Mouse (Mus musculus): ENCODE results near the gene Rsf1. TPM values are rescaled to one million over a fixed set of nuclear protein-coding genes. Genes with fewer than 3 reads are reported as not detected.

Rsf1 gene
- polyA plus RNA-seq, 1 experiment: 3.6 TPM

DNA sequence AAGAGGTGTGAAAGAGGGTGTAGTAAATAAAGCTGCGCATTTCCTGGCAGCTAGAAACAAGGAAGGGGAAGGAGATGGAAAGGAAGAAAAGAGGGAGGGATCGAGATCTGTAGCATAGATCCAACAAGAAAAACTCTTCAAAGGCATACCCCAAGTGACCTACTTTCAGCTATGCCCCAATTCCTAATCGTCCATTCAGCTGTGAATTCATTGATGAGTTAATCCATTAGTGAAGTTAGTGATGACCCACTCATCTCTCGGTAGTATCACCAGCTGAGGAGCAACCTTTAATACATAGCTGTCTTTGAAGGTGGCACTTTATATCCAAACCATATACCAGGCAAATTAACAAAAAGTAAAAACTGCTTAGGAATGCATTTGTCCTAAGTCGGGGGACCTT is 8.8 kb downstream of the Rsf1 start:
- no peak overlapping the region for H3ac ChIP-seq (ENCODE audit: control insufficient read depth, insufficient read length, low read depth)
- H3K79me3 ChIP-seq (ENCODE audit: low read depth): peaks cover 31% of the 10 kb centered on the region
- H3K27me3 ChIP-seq (ENCODE audit: control insufficient read depth, insufficient read depth, insufficient read length): no peaks in the 10 kb centered on the region

DNA sequence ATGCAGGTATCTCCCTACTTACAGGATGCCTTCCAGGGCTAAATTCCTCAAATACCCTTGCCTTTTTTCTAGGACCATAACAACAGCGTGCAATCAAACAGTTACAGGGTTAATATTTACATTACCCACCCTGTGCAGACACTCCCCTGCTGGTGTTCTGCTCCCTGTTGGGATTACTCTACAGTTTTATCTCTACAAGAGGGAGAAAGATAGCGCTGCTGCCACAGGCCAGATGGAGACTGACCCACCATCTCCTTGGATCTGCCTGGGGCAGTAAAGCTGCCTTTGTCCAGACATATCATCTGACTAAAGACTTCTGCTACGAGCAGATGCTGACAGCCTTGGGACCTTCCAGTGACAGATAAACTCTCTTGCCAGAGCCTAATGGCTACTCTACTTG is 10.8 kb downstream of the Rsf1 start:
- Histone ChIP-seq H3K79me2 (ENCODE audit: control insufficient read depth, insufficient read depth) (peaks cover 82% of the 10 kb centered on the region), H3K27me3 (ENCODE audit: control insufficient read depth, insufficient read depth, insufficient read length) (no peaks in the 10 kb centered on the region), H3K79me3 (ENCODE audit: low read depth) (peaks cover 25% of the 10 kb centered on the region), H3K4me3 (ENCODE audit: insufficient read depth, poor library complexity, severe bottlenecking) (no peak overlapping the region), H3K36me3 (ENCODE audit: control insufficient read depth, insufficient read depth) (no peaks in the 10 kb centered on the region), H3ac (ENCODE audit: control insufficient read depth, insufficient read length, low read depth) (no peak overlapping the region)
- TF ChIP-seq MAX (IDR thresholded peaks at IDR 0.05): no peak
- TF ChIP-seq USF1 (IDR thresholded peaks at IDR 0.05; ENCODE audit: low read depth): no peak
- no peak for TF ChIP-seq FOSL1 (IDR thresholded peaks at IDR 0.05; ENCODE audit: insufficient read depth, low read length, poor library complexity, severe bottlenecking)
- no peak for TF ChIP-seq MYOG (IDR thresholded peaks at IDR 0.05; ENCODE audit: control insufficient read depth, extremely low read depth, insufficient read length)
- TF ChIP-seq CEBPB (IDR thresholded peaks at IDR 0.05; ENCODE audit: low read depth): no peak
- no peak for TF ChIP-seq MYOD1 (IDR thresholded peaks at IDR 0.05; ENCODE audit: control insufficient read depth, insufficient read length, low read depth)

More for the DNA sequence above, 8.8 kb downstream of the Rsf1 start:
- Histone ChIP-seq H3K4me3 (ENCODE audit: insufficient read depth, poor library complexity, severe bottlenecking) (no peak overlapping the region), H3K36me3 (ENCODE audit: control insufficient read depth, insufficient read depth) (no peaks in the 10 kb centered on the region), H3K79me2 (ENCODE audit: control insufficient read depth, insufficient read depth) (peaks cover 90% of the 10 kb centered on the region)
- TF ChIP-seq MYOG (IDR thresholded peaks at IDR 0.05; ENCODE audit: control insufficient read depth, extremely low read depth, insufficient read length): no peak
- TF ChIP-seq FOSL1 (IDR thresholded peaks at IDR 0.05; ENCODE audit: insufficient read depth, low read length, poor library complexity, severe bottlenecking): no peak
- no peak for TF ChIP-seq MYOD1 (IDR thresholded peaks at IDR 0.05; ENCODE audit: control insufficient read depth, insufficient read length, low read depth)
- no peak for TF ChIP-seq MAX (IDR thresholded peaks at IDR 0.05)
- no peak for TF ChIP-seq CEBPB (IDR thresholded peaks at IDR 0.05; ENCODE audit: low read depth)
- TF ChIP-seq USF1 (IDR thresholded peaks at IDR 0.05; ENCODE audit: low read depth): no peak
- TF ChIP-seq CTCF (IDR thresholded peaks at IDR 0.05; ENCODE audit: control insufficient read depth, insufficient read depth, insufficient read length): no peak

DNA sequence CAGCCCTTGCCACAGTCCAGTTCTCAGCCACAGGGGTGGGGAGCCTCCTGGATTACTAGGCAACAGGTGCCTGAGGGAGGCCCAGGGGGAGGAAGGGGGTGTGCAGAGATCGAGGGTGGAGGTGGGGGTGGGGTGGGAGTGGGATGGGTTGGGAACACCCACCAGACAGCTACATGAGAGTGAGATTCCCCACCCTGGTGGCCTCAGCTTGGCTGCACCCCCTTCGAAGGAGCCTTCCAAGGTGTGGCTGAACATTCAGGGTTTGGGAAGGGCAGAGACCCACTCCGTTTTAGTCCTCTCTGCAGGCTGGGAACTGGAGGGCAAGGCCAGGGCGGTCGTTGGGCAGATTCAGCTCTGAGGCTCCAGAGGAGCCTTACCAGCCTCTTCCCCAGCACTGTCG is 11.6 kb downstream of the Rsf1 start:
- Histone ChIP-seq H3K79me2 (ENCODE audit: control insufficient read depth, insufficient read depth) (peaks cover 82% of the 10 kb centered on the region), H3K79me3 (ENCODE audit: low read depth) (peaks cover 23% of the 10 kb centered on the region), H3K4me3 (ENCODE audit: insufficient read depth, poor library complexity, severe bottlenecking) (no peak overlapping the region), H3ac (ENCODE audit: control insufficient read depth, insufficient read length, low read depth) (no peak overlapping the region), H3K27me3 (ENCODE audit: control insufficient read depth, insufficient read depth, insufficient read length) (no peaks in the 10 kb centered on the region), H3K36me3 (ENCODE audit: control insufficient read depth, insufficient read depth) (no peaks in the 10 kb centered on the region)
- TF ChIP-seq CEBPB (IDR thresholded peaks at IDR 0.05; ENCODE audit: low read depth) (no peak), FOSL1 (IDR thresholded peaks at IDR 0.05; ENCODE audit: insufficient read depth, low read length, poor library complexity, severe bottlenecking) (no peak), MYOG (IDR thresholded peaks at IDR 0.05; ENCODE audit: control insufficient read depth, extremely low read depth, insufficient read length) (no peak), MYOD1 (IDR thresholded peaks at IDR 0.05; ENCODE audit: control insufficient read depth, insufficient read length, low read depth) (no peak), CTCF (IDR thresholded peaks at IDR 0.05; ENCODE audit: control insufficient read depth, insufficient read depth, insufficient read length) (no peak), USF1 (IDR thresholded peaks at IDR 0.05; ENCODE audit: low read depth) (no peak), MAX (IDR thresholded peaks at IDR 0.05) (no peak)

- H3K79me2 ChIP-seq (ENCODE audit: control insufficient read depth, insufficient read depth): peaks cover 76% of the 10 kb centered on the region
- H3K79me3 ChIP-seq (ENCODE audit: low read depth): peaks cover 27% of the 10 kb centered on the region
- H3ac ChIP-seq (ENCODE audit: control insufficient read depth, insufficient read length, low read depth): no peak overlapping the region
- no peaks in the 10 kb centered on the region for H3K36me3 ChIP-seq (ENCODE audit: control insufficient read depth, insufficient read depth)
- no peak for TF ChIP-seq MYOG (IDR thresholded peaks at IDR 0.05; ENCODE audit: control insufficient read depth, extremely low read depth, insufficient read length)
- TF ChIP-seq CTCF (IDR thresholded peaks at IDR 0.05; ENCODE audit: control insufficient read depth, insufficient read depth, insufficient read length): no peak
- no peak for TF ChIP-seq CEBPB (IDR thresholded peaks at IDR 0.05; ENCODE audit: low read depth)
- no peak for TF ChIP-seq FOSL1 (IDR thresholded peaks at IDR 0.05; ENCODE audit: insufficient read depth, low read length, poor library complexity, severe bottlenecking)
- no peak for TF ChIP-seq USF1 (IDR thresholded peaks at IDR 0.05; ENCODE audit: low read depth)
- TF ChIP-seq MAX (IDR thresholded peaks at IDR 0.05): no peak
- TF ChIP-seq MYOD1 (IDR thresholded peaks at IDR 0.05; ENCODE audit: control insufficient read depth, insufficient read length, low read depth): no peak
- H3K27me3 ChIP-seq (ENCODE audit: control insufficient read depth, insufficient read depth, insufficient read length): no peaks in the 10 kb centered on the region
- no peak overlapping the region for H3K4me3 ChIP-seq (ENCODE audit: insufficient read depth, poor library complexity, severe bottlenecking)
These were observed 12.7 kb downstream of the Rsf1 start for GRCm38 (mm10) chr7:97592396-97592795.

GRCm38 (mm10) chr7:97593535-97593934 is 13.8 kb downstream of the Rsf1 start:
- Histone ChIP-seq H3K36me3 (ENCODE audit: control insufficient read depth, insufficient read depth) (no peaks in the 10 kb centered on the region), H3ac (ENCODE audit: control insufficient read depth, insufficient read length, low read depth) (no peak overlapping the region), H3K4me3 (ENCODE audit: insufficient read depth, poor library complexity, severe bottlenecking) (no peak overlapping the region), H3K79me2 (ENCODE audit: control insufficient read depth, insufficient read depth) (peaks cover 75% of the 10 kb centered on the region), H3K27me3 (ENCODE audit: control insufficient read depth, insufficient read depth, insufficient read length) (no peaks in the 10 kb centered on the region), H3K79me3 (ENCODE audit: low read depth) (peaks cover 28% of the 10 kb centered on the region)
- TF ChIP-seq CEBPB (IDR thresholded peaks at IDR 0.05; ENCODE audit: low read depth) (no peak), USF1 (IDR thresholded peaks at IDR 0.05; ENCODE audit: low read depth) (no peak), FOSL1 (IDR thresholded peaks at IDR 0.05; ENCODE audit: insufficient read depth, low read length, poor library complexity, severe bottlenecking) (no peak), MYOG (IDR thresholded peaks at IDR 0.05; ENCODE audit: control insufficient read depth, extremely low read depth, insufficient read length) (no peak), CTCF (IDR thresholded peaks at IDR 0.05; ENCODE audit: control insufficient read depth, insufficient read depth, insufficient read length) (no peak), MYOD1 (IDR thresholded peaks at IDR 0.05; ENCODE audit: control insufficient read depth, insufficient read length, low read depth) (no peak), MAX (IDR thresholded peaks at IDR 0.05) (no peak)

DNA sequence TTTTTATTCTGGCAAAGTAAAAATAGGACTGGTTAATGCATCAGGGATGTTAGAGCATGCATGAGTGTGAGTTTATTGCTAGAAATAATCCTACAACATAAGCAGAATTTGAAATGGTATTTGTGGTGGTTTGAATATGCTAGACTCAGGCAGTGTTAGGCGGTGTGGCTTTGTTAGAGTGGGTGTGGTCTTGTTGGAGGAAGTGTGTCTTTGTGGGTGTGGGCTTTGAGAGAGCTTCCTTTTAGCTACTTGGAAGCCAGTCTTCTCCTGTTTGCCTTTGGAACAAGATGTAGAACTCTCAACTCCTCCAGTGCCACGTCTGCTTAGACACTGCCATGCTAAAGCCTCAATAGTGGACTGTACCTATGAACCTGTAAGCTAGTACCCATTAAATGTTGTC is 18.9 kb downstream of the Rsf1 start:
- H3ac ChIP-seq (ENCODE audit: control insufficient read depth, insufficient read length, low read depth): no peak overlapping the region
- H3K79me2 ChIP-seq (ENCODE audit: control insufficient read depth, insufficient read depth): peaks cover 67% of the 10 kb centered on the region
- TF ChIP-seq CTCF (IDR thresholded peaks at IDR 0.05; ENCODE audit: control insufficient read depth, insufficient read depth, insufficient read length) (no peak), USF1 (IDR thresholded peaks at IDR 0.05; ENCODE audit: low read depth) (no peak), FOSL1 (IDR thresholded peaks at IDR 0.05; ENCODE audit: insufficient read depth, low read length, poor library complexity, severe bottlenecking) (no peak), MYOG (IDR thresholded peaks at IDR 0.05; ENCODE audit: control insufficient read depth, extremely low read depth, insufficient read length) (no peak), MYOD1 (IDR thresholded peaks at IDR 0.05; ENCODE audit: control insufficient read depth, insufficient read length, low read depth) (no peak), MAX (IDR thresholded peaks at IDR 0.05) (no peak), CEBPB (IDR thresholded peaks at IDR 0.05; ENCODE audit: low read depth) (no peak)
- H3K79me3 ChIP-seq (ENCODE audit: low read depth): peaks cover 35% of the 10 kb centered on the region
- no peak overlapping the region for H3K4me3 ChIP-seq (ENCODE audit: insufficient read depth, poor library complexity, severe bottlenecking)
- no peaks in the 10 kb centered on the region for H3K36me3 ChIP-seq (ENCODE audit: control insufficient read depth, insufficient read depth)
- H3K27me3 ChIP-seq (ENCODE audit: control insufficient read depth, insufficient read depth, insufficient read length): no peaks in the 10 kb centered on the region
